Mouse (Mus musculus) right cerebral cortex, postnatal 10 days (tissue): ENCODE results near the gene St3gal3.

ENCODE experiments used
- DNase-seq, 2 experiments: peaks; one replicate each; pipeline ENCODE4 v3.0.0; 2021; ENCODE audit warnings: low spot score in 2 of 2

The St3gal3 gene

DNA sequence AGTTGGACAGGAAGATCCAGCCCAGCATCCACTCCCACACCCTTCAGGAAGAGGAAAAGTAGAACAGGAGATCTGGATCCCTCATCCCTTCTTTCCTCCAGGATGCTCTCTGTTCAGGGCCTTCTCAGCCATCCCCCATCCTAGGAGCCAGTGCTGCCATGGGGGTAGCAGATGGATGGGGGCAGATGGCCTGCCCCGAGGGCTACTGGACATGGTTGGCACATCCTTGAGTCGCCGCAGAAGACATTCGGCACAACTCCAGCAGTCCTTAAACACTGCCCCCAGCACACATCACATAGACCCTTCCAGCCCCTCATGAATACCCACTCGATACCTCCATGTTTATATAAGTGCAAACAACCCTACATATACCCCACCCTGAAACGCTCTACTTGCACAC is 238.7 kb downstream of the St3gal3 start:
- no peak for DNase-seq

DNA sequence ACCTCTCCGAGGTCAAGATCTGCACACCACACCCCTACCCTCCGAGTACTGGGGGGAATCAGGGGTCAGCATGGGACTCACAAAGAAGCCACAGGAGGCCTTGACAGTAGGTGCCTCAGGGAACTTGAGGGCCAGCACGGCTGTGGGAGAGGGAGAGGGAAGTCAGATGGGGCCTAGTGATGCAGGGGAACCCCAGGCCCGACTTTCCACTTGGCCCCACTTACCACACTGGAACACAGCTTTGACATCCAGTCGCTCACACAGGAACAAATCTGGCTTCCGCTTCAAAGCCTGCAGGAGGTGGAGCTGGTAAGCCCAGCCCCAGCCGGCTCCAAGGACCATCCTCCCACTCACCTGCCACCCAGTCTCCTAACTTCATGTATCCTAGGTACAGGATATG is 239.4 kb downstream of the St3gal3 start:
- no peak for DNase-seq

DNA sequence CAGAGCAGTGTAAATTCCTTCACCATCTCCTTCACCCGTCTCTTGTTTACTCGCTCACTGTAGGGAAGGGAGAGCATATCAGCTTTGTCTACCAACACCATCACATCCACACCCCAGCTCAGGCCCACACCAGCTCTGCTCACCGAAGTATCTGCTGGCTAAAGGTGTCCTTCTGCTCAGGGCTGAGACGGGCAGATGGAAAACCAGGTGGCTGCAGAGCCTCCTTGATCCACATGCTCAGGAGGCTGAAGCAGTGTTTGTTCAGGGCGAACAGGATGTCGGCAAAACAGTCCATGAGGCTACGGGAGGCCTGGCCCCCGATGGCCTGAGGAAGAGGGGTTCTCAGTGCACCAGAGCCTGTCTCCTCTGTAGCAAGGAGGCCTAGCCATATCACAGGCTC is 240.1 kb downstream of the St3gal3 start:
- no peak for DNase-seq

DNA sequence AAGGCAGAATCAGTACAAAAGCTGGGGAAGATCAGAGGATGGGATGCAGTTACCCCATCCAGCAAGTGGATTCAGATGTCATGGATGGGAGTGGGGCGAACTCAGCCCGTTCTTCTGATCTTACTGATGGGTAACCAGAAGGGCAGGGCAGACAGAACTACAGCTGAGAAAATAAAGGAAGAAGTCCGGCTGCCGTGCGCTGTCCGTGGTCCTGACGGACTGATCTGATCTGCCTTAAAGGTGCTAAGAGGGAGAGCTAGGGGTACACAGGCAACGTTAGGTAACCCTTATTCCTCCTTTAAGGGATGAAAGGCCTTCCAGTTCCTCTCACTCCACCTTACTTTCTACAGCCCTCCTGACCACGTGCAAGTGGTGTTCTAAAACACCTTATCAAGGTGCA is 241.3 kb downstream of the St3gal3 start:
- no peak for DNase-seq

DNA sequence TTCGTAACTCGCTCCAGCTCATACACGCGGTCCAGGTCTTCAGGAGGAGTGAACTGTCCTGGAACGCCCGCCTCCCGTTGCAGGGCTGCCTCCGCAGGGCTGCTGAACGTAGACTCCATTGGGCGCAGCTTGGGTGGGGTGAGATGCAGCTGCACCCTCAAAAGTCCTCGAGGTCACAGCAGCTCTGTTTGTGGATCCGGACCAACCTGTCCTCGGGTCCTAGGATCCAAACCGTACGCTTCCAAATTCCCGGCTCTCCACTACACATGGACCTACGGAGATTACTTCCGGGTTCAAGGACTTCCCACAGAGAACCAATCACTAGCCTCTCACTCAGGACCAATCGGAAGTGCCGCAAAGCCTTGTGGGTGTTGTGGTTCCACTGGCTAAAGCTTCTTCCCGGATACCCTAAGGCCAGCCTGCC is 243.0 kb downstream of the St3gal3 start, which contains the start of gene Dph2:
Dph2 (minus strand) TSS at position 295 of the 424 bp plus-strand sequence.
- peak; percentile 90 to 94 for DNase-seq

DNA sequence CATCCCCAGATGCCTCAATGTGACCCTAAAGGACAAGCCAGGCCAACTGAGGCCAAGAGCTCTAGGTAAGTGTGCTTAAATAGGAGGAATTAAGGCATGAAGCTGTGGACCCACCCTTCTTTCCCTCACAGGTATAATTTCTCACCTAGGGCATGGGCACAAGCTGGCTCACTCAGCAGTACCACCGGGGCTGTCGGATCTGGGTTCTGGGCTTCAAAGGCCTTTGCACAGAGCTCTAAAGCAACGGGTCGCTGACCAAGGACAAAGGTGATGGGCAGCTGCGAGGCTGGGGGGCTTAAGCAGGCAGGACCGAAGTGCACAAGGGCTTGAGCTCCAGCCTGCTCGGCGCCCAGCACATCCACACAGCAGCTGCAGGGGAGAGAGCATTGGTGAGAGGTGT is 244.0 kb downstream of the St3gal3 start:
- DNase-seq = peak in 1 of 2 experiments; percentile 44

DNA sequence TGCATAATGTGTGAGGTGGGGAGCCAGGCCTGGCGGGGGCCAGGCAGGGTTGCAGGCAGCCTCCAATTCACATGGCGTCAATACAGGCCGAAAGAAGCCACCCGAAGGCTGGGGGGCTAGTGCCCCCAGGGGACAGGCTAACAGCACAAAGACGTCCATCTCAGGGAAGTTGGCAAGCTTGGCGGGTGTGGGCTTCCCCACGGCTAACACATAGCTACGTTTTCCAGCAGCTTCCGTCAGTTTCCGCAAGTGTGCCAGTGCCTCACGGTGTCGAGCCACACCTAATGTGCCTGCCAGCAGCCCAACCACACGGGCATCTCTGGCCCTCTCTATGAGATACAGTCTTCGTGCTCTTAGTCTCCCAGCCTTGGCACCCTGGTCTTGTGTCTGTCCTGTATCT is 244.7 kb downstream of the St3gal3 start:
- DNase-seq = peak; percentile 30 to 33

DNA sequence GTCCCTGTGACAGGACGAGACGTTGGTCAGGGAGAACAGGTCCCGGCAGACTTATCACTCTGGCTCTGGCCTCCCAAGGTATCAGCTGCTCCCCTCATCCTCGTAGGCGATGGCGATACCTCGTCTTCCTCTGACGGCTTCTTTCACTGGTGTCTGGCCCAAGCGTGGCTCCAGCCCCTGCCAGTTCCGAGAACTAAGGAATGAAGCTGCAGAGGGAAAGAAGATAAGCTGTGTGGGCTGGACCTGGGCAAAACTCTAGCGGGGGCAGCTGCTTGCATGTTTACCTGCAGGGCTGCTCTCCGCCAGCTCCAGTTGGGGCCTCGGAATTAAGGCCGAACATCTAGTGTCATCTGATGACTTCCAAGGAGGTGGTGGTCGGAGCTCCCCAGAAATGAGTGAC is 245.2 kb downstream of the St3gal3 start:
- peak in 1 of 2 experiments; percentile 40 for DNase-seq

DNA sequence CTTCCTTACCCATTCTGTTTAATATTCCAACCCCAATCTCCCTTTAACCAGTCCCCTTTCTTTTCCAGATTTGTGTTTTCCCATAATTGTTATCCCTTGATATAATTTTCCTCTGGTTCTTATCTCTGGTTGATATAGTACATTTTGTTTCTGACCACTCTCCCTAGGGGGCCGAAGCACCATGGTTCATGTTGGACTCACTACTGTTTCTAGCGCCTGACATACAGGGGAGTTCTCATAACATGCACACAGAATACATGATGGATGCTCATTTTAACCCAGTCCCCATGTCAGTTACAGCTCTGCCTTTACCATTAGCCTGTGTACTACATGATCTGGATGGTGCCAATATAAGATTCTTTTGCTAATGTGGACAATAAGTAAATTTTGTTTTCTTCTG is 246.8 kb downstream of the St3gal3 start:
- DNase-seq = no peak

DNA sequence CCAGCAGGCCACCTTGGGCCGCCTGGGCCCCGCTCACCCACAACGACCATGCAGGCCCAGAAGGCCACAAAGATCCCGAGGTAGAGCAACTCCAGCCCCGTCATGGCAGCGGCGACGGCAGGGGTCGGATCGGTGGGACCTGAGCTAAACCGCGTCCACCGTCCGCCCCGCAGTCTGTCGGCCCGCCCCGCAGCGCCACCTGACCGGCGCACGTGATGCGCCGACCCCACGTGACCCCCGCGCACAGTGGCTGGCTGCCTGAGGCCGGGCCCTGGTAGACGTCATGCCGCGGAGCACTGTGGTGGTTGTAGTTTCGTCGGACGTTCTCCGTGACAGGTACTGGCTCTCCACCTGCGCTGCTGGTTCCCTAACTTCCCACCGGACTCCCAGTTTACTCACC is 247.6 kb downstream of the St3gal3 start, which contains the start of gene Atp6v0b:
Atp6v0b (minus strand) TSS at position 201 of the 400 bp plus-strand sequence.
- DNase-seq = peak; percentile 98

DNA sequence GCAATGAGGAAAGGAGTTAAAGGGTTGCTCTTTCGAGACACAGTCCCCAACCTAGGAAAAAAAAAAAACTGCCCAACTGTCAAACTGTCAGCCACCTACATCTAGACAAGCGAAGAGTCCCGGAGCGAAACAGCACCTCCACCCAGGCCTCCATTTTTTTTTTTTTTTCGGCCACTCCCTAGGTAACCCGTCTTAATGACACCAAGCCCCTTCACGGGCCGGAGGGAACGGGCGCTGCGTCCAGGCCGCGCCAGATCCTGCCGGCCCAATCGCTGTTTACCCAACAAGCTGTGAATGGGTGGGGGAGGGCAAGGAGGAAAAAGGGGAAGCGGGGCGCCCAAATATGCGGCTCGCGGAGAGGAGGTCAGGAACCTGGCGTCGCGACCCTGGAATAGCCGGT is 248.1 kb downstream of the St3gal3 start:
- no peak for DNase-seq

DNA sequence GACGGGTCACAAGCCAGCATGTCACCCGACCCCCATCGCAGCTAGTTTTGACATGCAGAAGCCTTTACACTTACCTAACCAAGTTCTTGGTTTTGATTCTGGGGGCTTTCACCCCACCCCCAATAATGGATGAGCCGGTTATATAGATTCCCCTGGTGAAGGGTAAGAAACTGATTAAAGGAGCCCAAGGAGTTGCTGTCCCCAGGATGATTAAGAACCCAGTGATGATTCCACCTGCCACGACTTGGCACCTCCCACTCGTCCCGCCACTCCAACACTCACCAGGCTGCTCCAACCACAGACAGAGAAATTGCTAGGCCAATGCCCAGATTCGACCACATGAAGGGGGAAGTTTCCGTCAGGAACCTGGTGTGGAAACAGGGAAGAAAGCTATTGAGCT is 248.7 kb downstream of the St3gal3 start:
- no peak for DNase-seq

DNA sequence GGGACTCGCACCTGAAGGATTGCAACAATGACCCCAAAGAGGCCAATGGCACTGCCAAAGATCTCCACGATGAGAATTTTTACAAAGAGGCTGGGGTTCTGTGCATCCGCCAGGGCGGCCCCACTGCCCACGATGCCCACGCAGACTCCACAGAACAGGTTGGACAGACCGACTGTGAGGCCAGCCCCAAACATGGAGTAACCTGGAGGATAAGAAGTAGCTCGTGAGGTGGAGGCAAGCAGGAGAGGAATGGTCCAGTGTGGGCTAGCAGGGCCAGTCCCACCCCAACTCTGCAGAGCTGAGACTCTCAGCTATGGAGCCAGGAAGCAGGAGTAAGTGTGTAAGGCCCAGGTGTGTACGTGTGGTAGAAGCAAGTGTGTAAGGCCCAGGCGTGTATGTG is 249.6 kb downstream of the St3gal3 start:
- no peak for DNase-seq

DNA sequence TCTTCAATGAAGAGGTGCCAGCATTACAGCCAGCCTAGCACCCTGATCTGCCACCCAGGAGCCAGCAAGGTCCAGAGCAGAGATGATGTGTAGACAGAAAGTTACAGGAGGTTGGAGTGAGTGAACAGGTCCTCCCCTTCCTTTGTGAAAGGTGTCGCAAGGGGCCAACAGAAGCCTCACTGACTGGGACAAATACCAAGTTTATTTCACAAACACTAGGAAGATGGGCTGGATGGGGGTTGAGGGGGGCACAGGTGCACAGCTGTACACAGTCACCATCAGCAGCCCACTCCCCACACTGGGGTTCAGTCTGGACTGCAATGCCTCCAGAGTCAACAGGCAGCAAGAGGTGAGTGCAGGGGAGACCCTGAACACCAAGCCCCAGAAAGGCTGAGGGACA is 250.6 kb downstream of the St3gal3 start:
- DNase-seq = no peak

DNA sequence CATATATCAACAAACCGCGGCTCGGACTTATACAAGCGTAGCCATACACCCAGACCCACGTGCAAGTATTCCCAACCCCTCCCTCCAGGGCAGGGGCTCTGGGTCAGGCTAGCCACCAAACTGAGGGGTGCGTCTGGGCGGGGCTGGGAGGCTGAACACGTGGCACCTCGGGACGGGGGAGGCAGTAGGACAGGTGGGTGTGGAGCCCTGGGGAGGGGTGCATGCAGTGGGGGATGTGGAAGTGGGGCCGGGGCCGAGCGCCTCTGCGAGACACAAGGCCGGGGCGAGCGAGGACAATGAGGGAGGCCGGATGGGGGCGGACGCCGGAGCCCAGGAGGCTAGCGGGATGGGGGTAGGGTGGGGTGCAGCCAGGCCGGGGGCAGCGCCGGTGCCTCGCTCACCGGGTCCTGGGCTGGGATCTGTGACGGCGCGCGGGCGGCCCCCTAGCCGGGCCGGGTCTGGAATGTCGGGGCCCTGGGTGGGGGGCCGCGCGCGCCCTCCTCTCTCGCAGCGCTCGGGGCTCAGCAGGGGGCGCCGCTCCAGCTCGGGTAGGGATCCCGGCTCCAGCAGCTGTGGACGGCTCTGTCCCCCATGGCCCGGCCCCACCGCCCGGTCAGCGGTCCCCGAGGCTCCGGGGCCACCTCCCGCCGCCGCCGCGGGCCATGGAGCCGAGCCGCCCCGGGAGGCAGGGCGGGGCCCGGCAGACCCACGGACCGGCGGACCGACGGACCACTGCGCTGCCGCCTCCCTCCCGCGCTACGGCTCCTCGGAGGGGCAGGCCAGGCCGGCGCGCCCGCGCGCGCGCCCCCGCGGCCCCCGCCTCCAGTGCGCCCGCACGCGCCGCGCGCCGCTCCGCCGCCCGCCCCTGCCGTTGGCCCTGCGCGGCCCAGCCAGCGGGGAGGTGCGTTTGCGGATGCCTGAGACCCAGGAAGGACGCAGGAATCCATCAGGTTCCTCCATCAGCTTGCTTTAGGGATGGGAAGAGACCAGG is 251.7 kb downstream of the St3gal3 start, which contains the start of gene B4galt2:
B4galt2 (minus strand) TSS at position 787 of the 991 bp plus-strand sequence.
- peak; percentile 74 to 80 for DNase-seq
